Mouse (Mus musculus) forelimb bud, embryonic 11.5 days (tissue): Measurements from ENCODE around the gene Cbfa2t3.

Experiments used
- DNase-seq: peaks from one replicate; pipeline ENCODE4 v3.0.0-alpha.2; 2012; ENCODE audit warnings: low read depth, low spot score

Gene Cbfa2t3

GRCm38 (mm10) chr8:122718711-122719499 lies 20.0 kb upstream of the Cbfa2t3 start:
- DNase-seq = no peak

- no peak for DNase-seq
Measured at GRCm38 (mm10) chr8:122717869-122718509, 19.1 kb upstream of the Cbfa2t3 start.

GRCm38 (mm10) chr8:122716566-122716965 lies 17.7 kb upstream of the Cbfa2t3 start:
- DNase-seq = no peak

GRCm38 (mm10) chr8:122713157-122713518 lies 14.2 kb upstream of the Cbfa2t3 start:
- no peak for DNase-seq

- DNase-seq = no peak
Measured at GRCm38 (mm10) chr8:122712411-122713156, 13.7 kb upstream of the Cbfa2t3 start.

GRCm38 (mm10) chr8:122711891-122712365 lies 13.0 kb upstream of the Cbfa2t3 start:
- DNase-seq = no peak

- DNase-seq = no peak
Measured at GRCm38 (mm10) chr8:122711480-122711879, 12.6 kb upstream of the Cbfa2t3 start.

DNA sequence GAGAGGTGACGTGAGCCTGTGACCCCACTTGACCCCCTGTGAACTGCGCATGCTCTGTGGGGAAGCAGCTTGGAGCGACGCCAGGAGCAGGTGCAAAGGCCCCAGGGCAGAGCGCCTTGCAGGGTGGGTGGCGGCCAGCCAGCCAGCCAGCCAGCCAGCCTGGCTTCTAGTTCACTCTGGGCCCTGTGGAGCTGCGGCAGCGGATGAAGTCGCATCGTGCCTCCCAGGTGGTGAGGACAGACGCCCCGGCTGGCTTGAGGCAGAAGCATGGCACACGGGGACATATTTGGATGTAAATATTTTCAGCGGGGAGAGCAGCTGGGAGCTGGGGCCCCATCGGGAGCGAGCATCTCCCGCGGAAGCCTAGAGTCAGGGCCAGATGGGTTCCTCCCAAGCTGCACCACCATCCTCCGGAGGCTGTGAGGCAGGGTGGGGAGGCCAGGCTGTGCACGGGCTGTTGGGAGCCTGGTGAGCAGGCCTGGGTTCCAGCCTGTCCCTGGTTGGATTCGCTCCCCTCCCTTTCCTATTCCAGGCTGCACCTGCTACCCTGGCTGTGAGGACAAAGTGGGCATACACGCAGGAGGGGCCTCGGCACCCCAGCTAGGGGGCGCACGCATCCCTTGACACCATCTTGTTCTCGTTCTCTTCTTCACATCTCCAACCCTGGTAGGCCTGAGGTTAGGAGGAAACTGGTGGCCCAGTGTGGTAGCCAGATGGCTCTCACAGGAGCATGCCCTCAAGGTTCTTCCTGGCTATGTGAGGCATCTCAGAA lies 10.6 kb upstream of the Cbfa2t3 start:
- no peak for DNase-seq

GRCm38 (mm10) chr8:122707184-122707583 lies 8.3 kb upstream of the Cbfa2t3 start:
- DNase-seq = no peak

DNA sequence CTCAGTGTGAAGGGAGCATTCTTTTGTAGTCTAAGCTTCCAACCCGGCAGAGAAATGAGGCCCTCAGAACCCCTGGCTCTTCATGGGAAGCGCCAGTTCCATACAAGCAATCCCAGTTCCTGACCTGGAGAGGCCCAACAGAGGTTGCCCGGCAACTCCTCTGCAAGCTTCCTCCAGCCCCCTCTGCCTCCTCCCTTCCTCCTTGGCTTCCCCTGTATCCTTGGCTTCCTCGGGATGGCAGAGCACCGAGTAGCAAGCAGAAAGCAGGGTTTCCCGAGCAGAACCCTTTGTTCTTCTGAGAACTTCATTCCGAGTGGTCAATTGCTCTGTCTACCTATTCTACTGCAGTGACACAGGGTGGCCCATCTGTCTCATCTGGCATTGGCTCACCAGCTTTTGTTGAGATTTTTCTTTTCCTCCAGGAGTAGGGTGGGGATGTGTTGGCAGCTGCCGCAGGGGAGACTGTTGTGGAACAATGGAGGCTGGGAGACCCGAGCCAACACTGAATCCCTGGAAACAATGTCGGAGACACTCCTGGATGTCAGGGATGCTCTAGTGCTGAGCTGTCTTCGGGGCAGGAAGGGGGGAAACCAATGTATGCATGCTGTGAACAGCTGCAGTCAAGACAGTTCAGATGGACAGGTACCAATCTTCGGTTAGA lies 7.1 kb upstream of the Cbfa2t3 start:
- no peak for DNase-seq

DNA sequence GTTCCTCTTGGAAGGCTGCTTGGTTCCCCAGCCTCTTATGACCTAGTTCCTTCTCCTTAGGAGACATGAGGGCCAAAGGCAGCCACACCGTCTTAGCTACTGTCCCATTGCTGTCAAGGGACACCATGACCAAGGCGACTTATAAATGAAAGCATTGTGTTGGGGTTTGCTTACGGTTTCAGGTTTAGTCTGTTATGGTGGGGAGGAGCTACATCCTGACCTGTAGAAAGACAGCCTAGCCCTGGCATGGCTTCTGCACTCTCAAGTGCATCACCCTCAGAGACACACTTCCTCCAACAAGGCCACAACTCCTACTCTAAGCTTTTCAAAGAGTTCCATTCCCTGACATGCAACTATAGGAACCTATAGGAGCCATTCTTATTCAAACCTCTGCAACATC lies 5.7 kb upstream of the Cbfa2t3 start:
- DNase-seq = no peak

DNA sequence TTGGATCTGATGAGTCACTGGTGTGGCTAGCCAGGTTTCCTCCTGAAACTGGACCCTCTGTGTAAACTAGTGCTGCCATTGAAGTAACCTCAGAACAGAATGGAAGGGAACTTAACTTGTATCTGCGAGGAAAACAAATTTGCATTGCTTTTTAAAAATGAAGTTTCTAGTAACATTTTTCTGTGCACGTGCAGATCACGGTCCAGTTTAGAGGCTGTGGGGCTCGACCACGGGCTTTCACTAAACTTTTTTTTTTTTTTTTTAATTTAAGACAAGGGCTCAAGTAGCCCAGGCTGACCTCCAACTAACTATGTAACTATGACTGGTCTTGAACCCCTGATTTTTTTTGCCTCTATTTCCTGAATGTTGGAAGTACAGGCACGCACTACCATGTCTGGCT lies 4.0 kb upstream of the Cbfa2t3 start:
- no peak for DNase-seq

- no peak for DNase-seq
Measured at GRCm38 (mm10) chr8:122702301-122702941, 3.5 kb upstream of the Cbfa2t3 start.

DNA sequence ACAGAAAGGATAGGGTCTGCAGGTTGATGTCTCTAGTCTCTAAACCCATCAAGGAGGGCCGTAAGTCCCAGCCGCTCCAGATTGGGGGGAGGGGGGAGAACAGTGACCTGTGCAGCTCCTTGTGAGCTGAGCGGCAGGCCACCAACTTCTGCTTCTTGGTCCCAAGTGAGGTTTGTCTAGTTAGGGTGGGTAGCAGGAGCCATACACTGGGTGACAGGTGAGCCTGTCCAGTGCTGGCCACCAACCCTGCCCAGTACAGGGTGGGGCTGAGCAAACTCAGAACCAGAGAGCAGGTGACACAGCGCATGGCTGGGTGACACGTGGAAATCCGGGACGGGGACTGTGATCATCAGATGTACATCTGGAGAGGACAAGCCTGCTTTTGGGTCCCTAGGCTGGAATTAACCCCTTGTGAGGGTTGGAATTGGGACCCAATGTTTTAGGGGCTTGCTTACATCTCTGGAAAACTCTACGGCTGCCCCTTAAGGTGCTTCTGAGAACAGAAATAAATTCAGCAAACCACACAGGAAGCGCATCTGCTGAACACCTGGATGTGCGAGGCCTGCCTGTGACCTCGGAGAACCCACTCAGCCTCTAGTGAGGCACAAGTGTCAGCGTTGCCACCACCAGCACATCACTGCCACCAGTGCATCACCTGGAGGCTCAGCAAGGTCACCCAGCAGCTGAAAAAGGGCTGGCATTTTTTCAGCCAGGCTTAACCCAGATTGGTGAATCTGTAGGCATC lies 2.7 kb upstream of the Cbfa2t3 start:
- DNase-seq = no peak

DNA sequence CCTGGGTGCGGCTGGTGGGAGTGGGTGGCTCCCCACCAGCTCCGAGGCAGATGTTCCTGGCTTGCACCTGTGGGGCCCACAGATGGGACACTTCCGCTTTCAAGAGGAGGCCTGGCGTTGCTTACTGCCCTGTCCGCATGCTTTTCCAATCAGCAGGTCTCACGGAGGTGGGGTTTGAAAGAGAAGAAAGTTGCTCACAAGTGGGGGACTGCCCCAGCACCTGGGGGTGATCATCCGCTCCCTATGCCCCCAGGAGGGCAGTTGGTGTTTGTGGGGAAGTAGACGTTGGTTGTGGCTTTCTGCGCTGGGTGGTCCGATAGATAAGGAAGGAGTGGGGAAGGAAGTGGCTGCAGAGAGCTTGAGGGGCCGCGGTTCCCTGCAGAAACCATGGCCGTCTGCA lies 1.7 kb upstream of the Cbfa2t3 start:
- DNase-seq = no peak

DNA sequence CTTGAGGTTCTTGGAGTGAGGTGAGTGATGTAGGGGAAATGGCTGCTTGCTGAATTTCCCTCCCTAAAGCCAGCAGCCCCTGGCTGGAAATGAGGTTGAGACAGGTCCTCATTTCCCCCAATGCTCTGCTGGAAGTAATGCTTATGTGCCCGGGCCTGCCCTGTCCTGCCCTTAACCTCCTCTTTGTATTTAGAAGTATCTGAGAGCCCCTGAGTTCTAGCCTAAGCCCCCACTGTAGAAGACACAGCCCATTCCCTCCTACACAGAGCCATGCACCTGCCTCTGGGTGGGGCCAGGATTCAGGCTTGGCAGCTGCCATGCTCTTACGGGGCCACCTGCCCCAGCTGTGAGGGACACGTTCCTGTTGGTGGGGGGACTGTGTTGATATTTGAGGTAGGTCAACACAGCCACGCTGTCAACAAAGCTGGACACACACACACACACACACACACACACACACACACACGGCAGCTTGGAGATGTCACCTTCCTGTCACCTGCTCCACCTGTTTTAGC lies 598 bp downstream of the Cbfa2t3 start:
- DNase-seq = no peak

- DNase-seq = no peak
Measured at GRCm38 (mm10) chr8:122697586-122697985, 1.3 kb downstream of the Cbfa2t3 start.

DNA sequence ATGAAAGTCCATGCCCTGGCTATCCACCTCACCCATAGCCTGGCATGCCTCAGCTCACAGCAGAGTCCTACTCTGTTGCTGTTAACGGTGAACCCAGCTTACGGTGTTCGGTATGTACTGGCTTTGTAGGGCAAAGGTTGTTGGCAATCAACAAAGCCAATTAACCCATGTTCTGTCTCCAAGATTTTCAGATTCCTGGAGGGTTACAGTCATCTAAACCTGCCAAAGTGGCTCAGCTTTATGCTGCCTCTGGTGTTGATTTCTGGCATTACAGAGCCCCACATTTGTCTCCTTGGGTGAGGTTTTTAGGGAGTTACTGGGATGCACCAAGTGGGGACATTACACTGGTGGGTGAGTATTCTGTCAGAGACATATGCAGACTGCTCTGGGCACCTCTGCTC lies 1.7 kb downstream of the Cbfa2t3 start:
- DNase-seq = no peak

DNA sequence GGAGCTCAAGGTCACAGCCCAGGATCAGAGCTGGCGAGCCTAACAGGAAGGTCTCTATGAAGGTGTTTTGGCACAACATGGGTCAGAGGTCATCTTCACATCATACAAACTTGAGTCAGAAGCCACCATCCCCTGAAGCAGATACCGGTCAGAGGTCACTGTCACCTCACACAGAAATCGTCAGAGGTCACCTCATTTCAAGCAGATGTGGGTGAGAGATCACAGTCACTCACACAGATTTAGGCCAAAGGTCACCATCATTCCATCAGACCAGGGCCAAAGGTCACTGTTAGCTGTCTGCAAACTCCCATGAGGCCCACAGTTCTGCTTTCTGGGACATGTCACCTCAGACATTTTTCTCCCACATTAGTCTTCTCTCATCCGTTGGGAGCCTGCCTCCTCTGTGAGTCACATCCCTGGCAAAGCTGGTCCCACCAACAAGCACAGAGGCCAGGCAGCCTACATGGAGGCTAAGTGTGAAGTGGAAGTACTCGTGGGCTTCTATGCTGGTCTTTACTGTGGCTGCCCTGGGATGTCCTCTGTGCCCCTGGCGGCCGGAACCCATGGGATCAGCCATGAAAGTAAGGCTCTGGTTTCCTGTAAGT lies 3.4 kb downstream of the Cbfa2t3 start:
- no peak for DNase-seq
